Mouse (Mus musculus) liver, embryonic 12.5 days (tissue): ENCODE data around the gene Ralgps1. TPM values are rescaled to one million over a fixed set of nuclear protein-coding genes. Genes with fewer than 3 reads are reported as not detected.

Experiments
- ATAC-seq: fragments of 200-750 bp; cut with Nextera tagmentation; 2 replicates; pipeline ENCODE4 v1.8.0; 2017; ENCODE audit warnings: moderate number of reproducible peaks, mild to moderate bottlenecking, moderate library complexity
- H3K27ac ChIP-seq: fragments of 300-500 bp; sonication (generic); 2 replicates; pipeline ENCODE4 v1.5.1; 2016; ENCODE audit warnings: mild to moderate bottlenecking
- H3K27me3 ChIP-seq: fragments of 300-500 bp; sonication (generic); replicated peaks from 2 replicates; pipeline ENCODE4 v1.6.1; 2016; ENCODE audit warnings: mild to moderate bottlenecking, moderate library complexity
- H3K36me3 ChIP-seq: fragments of 300-500 bp; sonication (generic); 2 replicates; pipeline ENCODE4 v1.6.1; 2016; ENCODE audit warnings: mild to moderate bottlenecking, moderate library complexity
- H3K4me1 ChIP-seq: fragments of 300-500 bp; sonication (generic); 2 replicates; pipeline ENCODE4 v1.6.1; 2016
- H3K4me2 ChIP-seq: fragments of 300-500 bp; sonication (generic); 2 replicates; pipeline ENCODE4 v1.6.1; 2016; ENCODE audit warnings: mild to moderate bottlenecking, moderate library complexity
- H3K4me3 ChIP-seq: fragments of 300-500 bp; sonication (generic); 2 replicates; pipeline ENCODE4 v1.5.1; 2016; ENCODE audit warnings: mild to moderate bottlenecking, moderate library complexity
- H3K9ac ChIP-seq: fragments of 300-500 bp; sonication (generic); 2 replicates; pipeline ENCODE4 v1.6.1; 2016; ENCODE audit warnings: mild to moderate bottlenecking, moderate library complexity
- H3K9me3 ChIP-seq: fragments of 300-500 bp; sonication (generic); replicated peaks from 2 replicates; pipeline ENCODE4 v1.6.1; 2016; ENCODE audit warnings: mild to moderate bottlenecking, moderate library complexity
- WGBS: fragments of 180-500 bp; shearing (Covaris S2); methylation state at CpG from one replicate; pipeline ENCODE4 v1.1.7; 2016; ENCODE audit not compliant: insufficient replicate concordance; 5-methylcytosine and 5-hydroxymethylcytosine counted together
- polyA plus RNA-seq: library from polyadenylated mRNA; unstranded; fragments of >200 nt; fragmentation: Nextera tagmentation; extraction: Ambion mirVana; gene quantifications from 2 replicates; pipeline ENCODE4 v1.2.1, GENCODE M21; 2016

The Ralgps1 gene
- polyA plus RNA-seq, 1 experiment from 2014 or later: 1.1 TPM

GRCm38 (mm10) chr2:33249922-33250633, 121.2 kb downstream of the Ralgps1 start:
- WGBS: 40% methylated on average over 3 of the region's 3 CpGs
- H3K4me3 ChIP-seq: no peak overlapping the region
- no peak for ATAC-seq
- H3K27me3 ChIP-seq: no peaks in the 10 kb centered on the region
- H3K4me1 ChIP-seq: peaks cover 46% of the 10 kb centered on the region
- no peak overlapping the region for H3K9ac ChIP-seq
- H3K4me2 ChIP-seq: no peak overlapping the region
- H3K27ac ChIP-seq: no peak overlapping the region
- no peaks in the 10 kb centered on the region for H3K9me3 ChIP-seq
- H3K36me3 ChIP-seq: no peaks in the 10 kb centered on the region

DNA sequence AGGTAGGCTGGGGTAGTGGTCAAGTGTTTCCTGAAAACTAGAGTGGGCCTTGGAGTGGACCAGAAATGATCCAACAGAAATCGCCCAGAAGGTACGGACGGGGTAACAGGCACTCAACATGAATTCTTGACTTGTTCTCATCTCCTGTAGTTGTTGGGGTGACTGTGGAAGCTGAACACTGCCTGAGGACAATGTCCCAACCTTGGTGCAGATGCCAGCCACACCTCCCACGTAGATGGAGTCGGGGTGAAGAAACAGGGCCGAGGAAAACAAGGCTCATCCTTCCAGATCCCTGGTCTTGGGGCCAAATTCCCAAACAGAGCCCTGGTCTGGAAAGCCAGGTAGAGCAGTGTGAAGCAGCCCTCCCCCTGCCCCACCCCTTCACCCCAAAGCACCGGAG, 122.7 kb downstream of the Ralgps1 start:
- H3K9ac ChIP-seq: no peak overlapping the region
- no peaks in the 10 kb centered on the region for H3K27me3 ChIP-seq
- 74% methylated on average over 7 of the region's 7 CpGs for WGBS
- H3K9me3 ChIP-seq: no peaks in the 10 kb centered on the region
- H3K4me3 ChIP-seq: no peak overlapping the region
- H3K36me3 ChIP-seq: no peaks in the 10 kb centered on the region
- no peak overlapping the region for H3K4me2 ChIP-seq
- H3K27ac ChIP-seq: no peak overlapping the region
- H3K4me1 ChIP-seq: peaks cover 31% of the 10 kb centered on the region
- ATAC-seq: no peak

GRCm38 (mm10) chr2:33246841-33247240, 124.4 kb downstream of the Ralgps1 start:
- Histone ChIP-seq H3K4me1 (peaks cover 26% of the 10 kb centered on the region), H3K27ac (no peak overlapping the region), H3K4me2 (no peak overlapping the region), H3K9ac (no peak overlapping the region), H3K36me3 (no peaks in the 10 kb centered on the region), H3K27me3 (no peaks in the 10 kb centered on the region), H3K4me3 (no peak overlapping the region), H3K9me3 (no peaks in the 10 kb centered on the region)
- 52% methylated on average over 5 of the region's 5 CpGs for WGBS
- no peak for ATAC-seq

DNA sequence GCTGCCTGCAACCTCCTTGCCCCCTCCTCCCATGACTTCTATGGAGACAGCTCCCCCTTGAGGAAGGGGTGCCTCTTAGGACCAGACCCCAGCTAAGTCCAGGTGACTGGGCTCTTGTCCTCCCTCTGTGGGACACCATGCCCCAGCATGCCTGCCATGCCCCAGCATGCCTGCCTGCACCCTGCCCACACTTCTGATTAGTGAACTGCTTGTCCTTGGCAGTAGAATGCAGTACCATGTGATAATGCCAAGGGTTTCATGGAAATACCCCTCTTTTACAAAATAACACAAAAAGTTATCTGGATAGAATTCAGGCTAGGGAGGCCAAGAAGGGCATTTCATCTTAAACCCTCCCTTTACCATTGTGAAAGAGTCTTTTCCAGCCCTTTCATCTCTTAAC, 125.9 kb downstream of the Ralgps1 start:
- Histone ChIP-seq H3K36me3 (no peaks in the 10 kb centered on the region), H3K9ac (no peak overlapping the region), H3K27ac (no peak overlapping the region), H3K4me3 (no peak overlapping the region), H3K4me1 (peaks cover 24% of the 10 kb centered on the region), H3K4me2 (no peak overlapping the region), H3K9me3 (no peaks in the 10 kb centered on the region), H3K27me3 (no peaks in the 10 kb centered on the region)
- no peak for ATAC-seq

- H3K4me3 ChIP-seq: no peak overlapping the region
- H3K4me1 ChIP-seq: peaks cover 20% of the 10 kb centered on the region
- H3K4me2 ChIP-seq: no peak overlapping the region
- H3K27me3 ChIP-seq: no peaks in the 10 kb centered on the region
- no peaks in the 10 kb centered on the region for H3K9me3 ChIP-seq
- no peak overlapping the region for H3K9ac ChIP-seq
- no peaks in the 10 kb centered on the region for H3K36me3 ChIP-seq
- no peak for ATAC-seq
- 70% methylated on average over 6 of the region's 6 CpGs for WGBS
- H3K27ac ChIP-seq: no peak overlapping the region
Observed at GRCm38 (mm10) chr2:33244880-33245279, 126.4 kb downstream of the Ralgps1 start.

DNA sequence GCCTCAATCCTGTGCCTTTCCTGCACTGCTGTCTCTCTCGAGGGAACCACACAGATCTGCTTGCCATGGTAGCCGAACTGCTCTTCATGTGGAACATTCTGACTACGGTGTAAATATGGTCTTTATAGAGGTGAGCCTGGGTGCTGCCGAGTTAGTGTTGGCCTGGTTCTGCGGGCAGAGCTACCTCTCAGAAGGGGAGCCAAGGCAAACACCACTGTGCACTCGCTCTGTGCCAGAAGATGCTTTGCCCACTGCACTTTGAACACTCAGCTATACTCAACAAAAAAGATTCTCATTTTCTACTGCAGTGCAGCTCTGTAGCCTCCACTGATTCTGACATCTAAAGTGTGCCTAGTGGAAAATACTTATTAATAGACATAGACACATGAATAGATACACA, 133.7 kb downstream of the Ralgps1 start:
- Histone ChIP-seq H3K27ac (no peak overlapping the region), H3K36me3 (no peaks in the 10 kb centered on the region), H3K27me3 (no peaks in the 10 kb centered on the region), H3K9me3 (no peaks in the 10 kb centered on the region), H3K4me2 (no peak overlapping the region), H3K4me3 (no peak overlapping the region), H3K4me1 (0 out of 2 replicates have a peak, but pooled peaks cover 3% of the 10 kb centered on the region), H3K9ac (no peak overlapping the region)
- ATAC-seq: no peak
- WGBS: 66% methylated on average over 6 of the region's 6 CpGs

GRCm38 (mm10) chr2:33234848-33235247, 136.4 kb downstream of the Ralgps1 start:
- H3K4me2 ChIP-seq: no peak overlapping the region
- no peaks in the 10 kb centered on the region for H3K36me3 ChIP-seq
- 76% methylated on average over 4 of the region's 4 CpGs for WGBS
- no peak overlapping the region for H3K9ac ChIP-seq
- H3K27me3 ChIP-seq: no peaks in the 10 kb centered on the region
- ATAC-seq: no peak
- no peak overlapping the region for H3K4me3 ChIP-seq
- 0 out of 2 replicates have a peak, but pooled peaks cover 6% of the 10 kb centered on the region for H3K4me1 ChIP-seq
- H3K9me3 ChIP-seq: no peaks in the 10 kb centered on the region
- no peak overlapping the region for H3K27ac ChIP-seq

GRCm38 (mm10) chr2:33233856-33234255, 137.4 kb downstream of the Ralgps1 start:
- no peaks in the 10 kb centered on the region for H3K27me3 ChIP-seq
- H3K9ac ChIP-seq: no peak overlapping the region
- H3K4me1 ChIP-seq: 0 out of 2 replicates have a peak, but pooled peaks cover 6% of the 10 kb centered on the region
- no peaks in the 10 kb centered on the region for H3K36me3 ChIP-seq
- no peaks in the 10 kb centered on the region for H3K9me3 ChIP-seq
- H3K4me3 ChIP-seq: no peak overlapping the region
- no peak overlapping the region for H3K4me2 ChIP-seq
- WGBS: 65% methylated on average over 5 of the region's 5 CpGs
- H3K27ac ChIP-seq: no peak overlapping the region
- no peak for ATAC-seq

- Histone ChIP-seq H3K27ac (no peak overlapping the region), H3K36me3 (no peaks in the 10 kb centered on the region), H3K4me1 (0 out of 2 replicates have a peak, but pooled peaks cover 6% of the 10 kb centered on the region), H3K27me3 (no peaks in the 10 kb centered on the region), H3K9ac (no peak overlapping the region), H3K4me2 (no peak overlapping the region), H3K9me3 (no peaks in the 10 kb centered on the region), H3K4me3 (no peak overlapping the region)
- no peak for ATAC-seq
- WGBS: 56% methylated on average over 6 of the region's 6 CpGs
Observed at GRCm38 (mm10) chr2:33232782-33233570, 138.3 kb downstream of the Ralgps1 start.

DNA sequence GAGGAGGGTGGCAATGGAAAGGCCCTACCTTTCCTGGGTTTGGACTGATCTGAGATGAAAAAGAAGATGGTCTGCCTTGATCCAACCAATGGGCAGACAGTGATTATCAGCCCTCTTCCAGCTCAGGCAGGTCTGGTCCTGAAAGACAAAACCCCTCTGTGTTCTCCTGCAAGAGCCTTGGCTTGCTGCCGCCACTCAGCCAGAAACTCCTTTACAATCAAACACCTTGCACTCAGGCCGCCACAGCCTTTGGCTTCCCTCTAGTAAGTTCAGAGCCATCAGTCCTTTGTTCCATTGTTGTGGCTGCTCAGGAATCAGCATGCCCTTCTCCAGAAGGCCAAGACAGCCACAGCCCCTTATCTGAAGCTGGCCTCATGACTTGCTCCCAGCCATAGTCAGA, 139.5 kb downstream of the Ralgps1 start:
- Histone ChIP-seq H3K4me3 (no peak overlapping the region), H3K27me3 (no peaks in the 10 kb centered on the region), H3K4me2 (no peak overlapping the region), H3K9me3 (no peaks in the 10 kb centered on the region), H3K27ac (no peak overlapping the region), H3K9ac (no peak overlapping the region), H3K36me3 (no peaks in the 10 kb centered on the region), H3K4me1 (0 out of 2 replicates have a peak, but pooled peaks cover 6% of the 10 kb centered on the region)
- ATAC-seq: no peak
- 72% methylated on average over 2 of the region's 2 CpGs for WGBS

GRCm38 (mm10) chr2:33230701-33231100, 140.6 kb downstream of the Ralgps1 start:
- no peak for ATAC-seq
- Histone ChIP-seq H3K9me3 (no peaks in the 10 kb centered on the region), H3K27ac (no peak overlapping the region), H3K36me3 (no peaks in the 10 kb centered on the region), H3K4me2 (no peak overlapping the region), H3K27me3 (no peaks in the 10 kb centered on the region), H3K4me1 (peaks cover 6% of the 10 kb centered on the region; the same call in 1 of the 2 replicates), H3K9ac (no peak overlapping the region), H3K4me3 (no peak overlapping the region)
- 61% methylated on average over 10 of the region's 10 CpGs for WGBS

GRCm38 (mm10) chr2:33228551-33228950, 142.7 kb downstream of the Ralgps1 start:
- no peaks in the 10 kb centered on the region for H3K9me3 ChIP-seq
- no peak for ATAC-seq
- WGBS: 78% methylated on average over 15 of the region's 15 CpGs
- no peak overlapping the region for H3K27ac ChIP-seq
- no peak overlapping the region for H3K4me2 ChIP-seq
- no peak overlapping the region for H3K4me3 ChIP-seq
- no peaks in the 10 kb centered on the region for H3K27me3 ChIP-seq
- H3K9ac ChIP-seq: no peak overlapping the region
- no peaks in the 10 kb centered on the region for H3K36me3 ChIP-seq
- H3K4me1 ChIP-seq: peaks cover 6% of the 10 kb centered on the region; the same call in 1 of the 2 replicates
